Mouse (Mus musculus) midbrain, postnatal 0 days (tissue): ENCODE measurements around the gene Dhcr24. TPM values are rescaled to one million over a fixed set of nuclear protein-coding genes. Genes with fewer than 3 reads are reported as not detected.

Experiments used
- ATAC-seq: fragments of 200-750 bp; cut with Nextera tagmentation; 2 replicates; pipeline ENCODE4 v1.8.0; 2017; ENCODE audit warnings: moderate number of reproducible peaks, mild to moderate bottlenecking, moderate TSS enrichment, moderate library complexity; ENCODE audit not compliant: low FRiP score
- DNase-seq: peaks from one replicate; pipeline ENCODE4 v3.0.0-alpha.2; 2015; ENCODE audit warnings: low spot score
- H3K27ac ChIP-seq: fragments of 300-500 bp; sonication (generic); 2 replicates; pipeline ENCODE4 v1.5.1; 2014; ENCODE audit warnings: low read depth, mild to moderate bottlenecking, low read length, mixed read lengths
- H3K27me3 ChIP-seq: fragments of 300-500 bp; sonication (generic); 2 replicates; pipeline ENCODE4 v1.6.1; 2014; ENCODE audit warnings: low read length, control low read depth, mixed read lengths; ENCODE audit not compliant: insufficient read depth
- H3K36me3 ChIP-seq: fragments of 300-500 bp; sonication (generic); 2 replicates; pipeline ENCODE4 v1.6.1; 2014; ENCODE audit warnings: low read length, control low read depth, mixed read lengths; ENCODE audit not compliant: insufficient read depth
- H3K4me1 ChIP-seq: fragments of 300-500 bp; sonication (generic); 2 replicates; pipeline ENCODE4 v1.6.1; 2014; ENCODE audit warnings: mild to moderate bottlenecking, control low read depth, antibody characterized with exemption, low read length, mixed read lengths; ENCODE audit not compliant: insufficient read depth
- H3K4me2 ChIP-seq: fragments of 300-500 bp; sonication (generic); 2 replicates; pipeline ENCODE4 v1.6.1; 2014; ENCODE audit warnings: low read depth, mild to moderate bottlenecking, low read length, mixed read lengths; ENCODE audit not compliant: poor library complexity, severe bottlenecking
- H3K4me3 ChIP-seq: fragments of 300-500 bp; sonication (generic); 2 replicates; pipeline ENCODE4 v1.5.1; 2014; ENCODE audit warnings: low read depth, mild to moderate bottlenecking, low read length, moderate library complexity
- H3K9ac ChIP-seq: fragments of 300-500 bp; sonication (generic); replicated peaks from 2 replicates; pipeline ENCODE4 v1.6.1; 2014; ENCODE audit warnings: mild to moderate bottlenecking, low read length, moderate library complexity, mixed read lengths; ENCODE audit not compliant: poor library complexity, severe bottlenecking
- H3K9me3 ChIP-seq: fragments of 300-500 bp; sonication (generic); 2 replicates; pipeline ENCODE4 v1.6.1; 2016; ENCODE audit warnings: low read length, control low read depth
- CTCF ChIP-seq: IDR thresholded peaks from 2 replicates; pipeline ENCODE4 v1.5.1; 2016; ENCODE audit warnings: antibody characterized with exemption, mild to moderate bottlenecking
- WGBS: fragments of 180-500 bp; shearing (Covaris S2); extraction: QIAGEN DNeasy Blood & Tissue Kit; methylation state at CpG from one replicate; pipeline ENCODE4 v1.1.7; 2014; 5-methylcytosine and 5-hydroxymethylcytosine counted together
- polyA plus RNA-seq: library from polyadenylated mRNA; unstranded; fragments of >200 nt; fragmentation: Nextera tagmentation; extraction: Ambion mirVana; gene quantifications from 2 replicates; pipeline ENCODE4 v1.2.1, GENCODE M21; 2015
- total RNA-seq: library from RNA; depleted of rRNA; stranded (reverse); fragments of >200 nt; gene quantifications from 2 replicates; pipeline ENCODE4 v1.2.3, GENCODE M21; 2014

The Dhcr24 gene
- total and polyA plus RNA-seq, 2 experiments from 2014 or later: 8.1 to 139 TPM

DNA sequence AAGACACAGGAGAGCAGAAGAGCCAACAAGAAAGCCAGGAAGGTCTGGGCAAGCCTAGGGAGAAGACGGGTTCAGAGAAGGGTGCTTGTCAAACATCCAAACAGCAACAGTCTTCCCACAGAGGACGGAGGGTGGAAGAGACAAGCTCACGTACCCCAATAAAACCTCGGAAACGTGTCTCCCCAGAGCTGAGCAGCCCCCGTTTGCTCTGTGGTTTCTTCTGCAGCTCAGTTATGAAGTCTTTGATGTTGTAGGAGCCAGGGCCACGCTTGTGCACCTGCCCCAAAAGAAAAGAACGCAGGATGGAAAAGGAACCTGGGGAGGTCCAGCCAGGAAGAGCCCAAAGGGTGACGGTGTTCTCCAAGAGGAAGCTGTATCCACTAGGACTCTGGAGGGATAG, 54.0 kb downstream of the Dhcr24 start:
- TF ChIP-seq CTCF: no peak
- Histone ChIP-seq H3K4me1 (peaks cover 6% of the 10 kb centered on the region; the same call in 1 of the 2 replicates), H3K36me3 (no peaks in the 10 kb centered on the region), H3K9me3 (no peaks in the 10 kb centered on the region), H3K27me3 (0 out of 2 replicates have a peak, but pooled peaks cover 7% of the 10 kb centered on the region), H3K4me2 (no peak overlapping the region), H3K4me3 (no peak overlapping the region), H3K9ac (no peak overlapping the region), H3K27ac (no peak overlapping the region)
- WGBS: 82% methylated on average over 9 of the region's 9 CpGs
- ATAC-seq (no peak), DNase-seq (no peak)

DNA sequence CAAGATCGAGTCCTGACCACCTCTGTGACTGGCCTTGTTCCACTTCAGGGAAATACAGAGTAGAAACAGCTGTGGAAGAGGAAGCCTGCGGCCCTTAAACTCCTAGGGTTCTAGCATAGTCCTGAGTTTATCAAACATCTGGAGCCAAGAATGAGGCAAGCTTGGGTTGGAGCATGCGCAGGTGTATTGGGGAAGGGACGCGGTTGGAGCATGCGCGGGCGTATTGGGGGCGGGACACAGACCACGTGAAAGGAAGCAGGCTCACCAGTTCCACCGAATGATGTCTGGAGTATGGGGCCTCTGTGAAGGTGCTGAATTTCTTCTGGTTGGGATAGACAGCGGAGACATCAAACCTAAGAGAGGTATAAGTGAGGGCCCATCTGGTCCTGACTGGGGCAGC, 54.8 kb downstream of the Dhcr24 start:
- H3K9ac ChIP-seq: no peak overlapping the region
- H3K4me3 ChIP-seq: no peak overlapping the region
- peaks cover 6% of the 10 kb centered on the region; the same call in 1 of the 2 replicates for H3K4me1 ChIP-seq
- no peak overlapping the region for H3K27ac ChIP-seq
- H3K4me2 ChIP-seq: no peak overlapping the region
- DNase-seq (no peak), ATAC-seq (no peak)
- no peaks in the 10 kb centered on the region for H3K9me3 ChIP-seq
- H3K36me3 ChIP-seq: no peaks in the 10 kb centered on the region
- 0 out of 2 replicates have a peak, but pooled peaks cover 7% of the 10 kb centered on the region for H3K27me3 ChIP-seq
- no peak for TF ChIP-seq CTCF
- WGBS: 86% methylated on average over 12 of the region's 12 CpGs

- WGBS: under 1% methylated on average over 19 of the region's 19 CpGs
- H3K27me3 ChIP-seq: peaks cover 14% of the 10 kb centered on the region
- peak within 1 kb of the TSS; percentile 55 for H3K4me2 ChIP-seq
- 0 out of 2 replicates have a peak within 1 kb of the TSS, but pooled peaks have one; percentile 36 for H3K9ac ChIP-seq
- DNase-seq (no peak), ATAC-seq (no peak; the same call in 1 of the 2 replicates)
- H3K36me3 ChIP-seq: no peaks in the 10 kb centered on the region
- H3K27ac ChIP-seq: no peak within 1 kb of the TSS; the same call in 1 of the 2 replicates
- peak within 1 kb of the TSS; percentile 16 for H3K4me3 ChIP-seq
- H3K9me3 ChIP-seq: no peaks in the 10 kb centered on the region
- TF ChIP-seq CTCF: no peak
- peaks cover 6% of the 10 kb centered on the region; the same call in 1 of the 2 replicates for H3K4me1 ChIP-seq
These were observed 56.2 kb downstream of the Dhcr24 start, which contains the start of gene Lexm for GRCm38 (mm10) chr4:106617056-106617455. Lexm (minus strand) TSS chr4:106617241.

- Histone ChIP-seq H3K9me3 (no peaks in the 10 kb centered on the region), H3K36me3 (no peaks in the 10 kb centered on the region), H3K4me3 (no peak overlapping the region), H3K9ac (no peak overlapping the region), H3K4me1 (peaks cover 6% of the 10 kb centered on the region; the same call in 1 of the 2 replicates), H3K27ac (no peak overlapping the region), H3K27me3 (peaks cover 9% of the 10 kb centered on the region), H3K4me2 (no peak overlapping the region)
- TF ChIP-seq CTCF: no peak
- DNase-seq (no peak), ATAC-seq (no peak)
- WGBS: 88% methylated on average over 4 of the region's 4 CpGs
These were observed 58.1 kb downstream of the Dhcr24 start for GRCm38 (mm10) chr4:106618898-106619297.

- H3K9ac ChIP-seq: no peak overlapping the region
These were observed 60.6 kb downstream of the Dhcr24 start for GRCm38 (mm10) chr4:106621428-106621827.

DNA sequence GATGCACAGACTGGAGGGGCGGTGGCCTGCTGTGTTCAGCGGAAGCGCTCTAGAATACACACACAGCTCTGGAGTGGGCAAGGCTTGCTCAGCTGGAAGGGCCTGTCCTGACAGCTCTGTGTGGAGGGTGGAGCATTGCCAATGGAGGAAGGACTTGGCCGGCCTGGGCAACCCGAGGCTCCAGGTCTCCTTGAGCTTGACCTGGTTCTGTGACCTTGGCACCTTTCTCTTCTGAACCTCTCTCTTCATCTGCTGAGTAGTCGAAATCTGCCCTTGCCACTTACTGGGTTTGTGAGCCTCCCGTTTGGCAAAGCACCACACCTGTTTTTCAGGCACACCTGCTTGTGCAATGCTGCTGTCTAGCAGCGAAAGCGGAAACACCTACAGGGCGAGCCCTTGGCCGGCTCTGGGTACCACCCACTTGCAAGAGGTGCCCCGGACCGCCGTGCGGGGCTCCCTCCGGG, 61.2 kb downstream of the Dhcr24 start, which contains the start of gene Ttc22:
Ttc22 (plus strand) TSS at position 403 of the 464 bp plus-strand sequence.
- 0 out of 2 replicates have a peak within 1 kb of the TSS, but pooled peaks have one; percentile 3 for H3K4me3 ChIP-seq
- H3K27ac ChIP-seq: no peak within 1 kb of the TSS
- peak within 1 kb of the TSS; percentile 24; the same call in 1 of the 2 replicates for H3K9ac ChIP-seq
- H3K4me2 ChIP-seq: peak within 1 kb of the TSS; percentile 13; the same call in 1 of the 2 replicates
- 29% methylated on average over 16 of the region's 16 CpGs for WGBS
- DNase-seq (no peak), ATAC-seq (no peak)
- no peaks in the 10 kb centered on the region for H3K9me3 ChIP-seq
- H3K27me3 ChIP-seq: peaks cover 9% of the 10 kb centered on the region
- peaks cover 5% of the 10 kb centered on the region; the same call in 1 of the 2 replicates for H3K4me1 ChIP-seq
- no peak for TF ChIP-seq CTCF
- H3K36me3 ChIP-seq: no peaks in the 10 kb centered on the region

More at GRCm38 (mm10) chr4:106621428-106621827, 60.6 kb downstream of the Dhcr24 start:
- H3K27ac ChIP-seq: no peak overlapping the region
- 77% methylated on average over 3 of the region's 3 CpGs for WGBS
- no peak for TF ChIP-seq CTCF
- no peaks in the 10 kb centered on the region for H3K36me3 ChIP-seq
- H3K4me1 ChIP-seq: peaks cover 5% of the 10 kb centered on the region; the same call in 1 of the 2 replicates
- H3K9me3 ChIP-seq: no peaks in the 10 kb centered on the region
- H3K27me3 ChIP-seq: peaks cover 9% of the 10 kb centered on the region
- no peak for DNase-seq
- ATAC-seq: no peak
- no peak overlapping the region for H3K4me3 ChIP-seq
- no peak overlapping the region for H3K4me2 ChIP-seq
